Mouse (Mus musculus) thymus, adult 2 months (tissue): ENCODE measurements around the gene Myocos.

Experiments used
- CTCF ChIP-seq: fragments of 200-500 bp; IDR thresholded peaks from 2 replicates; pipeline ENCODE4 v1.5.1; 2012; ENCODE audit warnings: mild to moderate bottlenecking, control low read depth, low read length, moderate library complexity, borderline replicate concordance; ENCODE audit not compliant: control insufficient read depth, poor library complexity, insufficient read depth; ENCODE audit errors: extremely low read depth
- POLR2A ChIP-seq: fragments of 200-500 bp; IDR thresholded peaks from 2 replicates; pipeline ENCODE4 v1.6.1; 2012; ENCODE audit warnings: mild to moderate bottlenecking, low read length, control low read depth, moderate library complexity; ENCODE audit not compliant: control insufficient read depth, poor library complexity, insufficient read depth; ENCODE audit errors: extremely low read depth

GRCm38 (mm10) chr1:162639861-162640260 is 18.2 kb downstream of the Myocos start:
- no peak for TF ChIP-seq POLR2A
- no peak for TF ChIP-seq CTCF
